ENCODE assay signal across 8 mouse cellular contexts in the genomic region with DNA sequence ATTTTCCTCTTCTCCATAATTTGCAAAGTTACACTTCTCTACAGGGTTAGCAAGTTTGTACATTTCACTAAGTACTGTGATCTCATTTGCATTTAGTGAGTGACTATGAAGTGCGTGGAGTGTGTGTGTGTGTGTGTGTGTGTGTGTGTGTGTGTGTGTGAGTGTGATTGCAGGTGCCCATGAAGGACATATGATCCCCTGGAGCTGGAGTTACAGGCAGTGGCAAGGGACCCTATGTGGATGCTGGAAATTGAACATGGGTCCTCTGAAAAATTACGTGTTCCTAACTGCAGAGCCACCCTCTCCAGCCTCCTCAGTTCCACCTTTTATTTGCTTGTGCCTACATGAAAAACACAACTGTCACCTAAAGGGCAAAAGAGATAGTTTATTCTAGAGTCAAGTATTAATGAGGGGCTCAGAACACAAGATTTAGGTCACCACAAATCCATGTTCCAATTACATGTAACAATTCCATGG. TPM values are rescaled to one million over a fixed set of nuclear protein-coding genes. Genes with fewer than 3 reads are reported as not detected.
DNase-seq lines count a peak whose midpoint lies in the region; ATAC-seq and TF ChIP-seq lines count a peak whose summit lies in the region.

No protein-coding gene starts in this region.

- intact Hi-C loops in gastrocnemius, adult 2 months (cut with DNase I), result no loop called here
- intact Hi-C loops in left cerebral cortex, postnatal 4 days (cut with DNase I), result no loop called here

- H3K4me3 ChIP-seq in gastrocnemius, adult 2 months, result peak overlapping the region; percentile 84
- peak overlapping the region; percentile 38; the same call in 1 of the 2 replicates for H3K4me3 ChIP-seq in testis, adult 2 months (ENCODE audit: control insufficient read depth, low read depth, low read length)
- peak overlapping the region; percentile 91 for H3K4me3 ChIP-seq in limb, embryonic 15.5 days
- peak overlapping the region; percentile 68 for H3K4me3 ChIP-seq in stomach, embryonic 16.5 days (replicated peaks; ENCODE audit: low read length)

- H3K4me1 ChIP-seq in testis, adult 2 months (ENCODE audit: control insufficient read depth, insufficient read depth, low read length), result peaks cover 4% of the 10 kb centered on the region
- H3K4me1 ChIP-seq in limb, embryonic 15.5 days, result peaks cover 11% of the 10 kb centered on the region
- peaks cover 7% of the 10 kb centered on the region; the same call in 1 of the 2 replicates for H3K4me1 ChIP-seq in stomach, embryonic 16.5 days (ENCODE audit: control insufficient read depth, insufficient read depth, low read length)

- H3K27ac ChIP-seq in gastrocnemius, adult 2 months, result no peak overlapping the region
- no peak overlapping the region for H3K27ac ChIP-seq in testis, adult 2 months (ENCODE audit: control insufficient read depth, insufficient read depth, low read depth, low read length)
- H3K27ac ChIP-seq in limb, embryonic 15.5 days, result no peak overlapping the region
- H3K27ac ChIP-seq in stomach, embryonic 16.5 days (ENCODE audit: low read length), result no peak overlapping the region

- H3K9ac ChIP-seq in limb, embryonic 15.5 days, result no peak overlapping the region
- H3K9ac ChIP-seq in stomach, embryonic 16.5 days (ENCODE audit: low read length), result no peak overlapping the region

- H3K36me3 ChIP-seq in testis, adult 2 months (ENCODE audit: control insufficient read depth, insufficient read depth, low read length), result peaks cover 2% of the 10 kb centered on the region; the same call in 1 of the 2 replicates
- peaks cover 26% of the 10 kb centered on the region for H3K36me3 ChIP-seq in limb, embryonic 15.5 days
- H3K36me3 ChIP-seq in stomach, embryonic 16.5 days (ENCODE audit: control insufficient read depth, insufficient read depth, low read length), result peaks cover 14% of the 10 kb centered on the region; the same call in 1 of the 2 replicates

- no peak for ATAC-seq in limb, embryonic 15.5 days (ENCODE audit: insufficient number of reproducible peaks, low FRiP score, low TSS enrichment, low read depth)
- ATAC-seq in stomach, embryonic 16.5 days (ENCODE audit: insufficient read depth, low FRiP score), result peak; percentile 44; the same call in 1 of the 2 replicates

- DNase-seq in gastrocnemius, adult 2 months, result no peak
- no peak for DNase-seq in gastrocnemius, adult 18-20 months (ENCODE audit: low spot score)
- DNase-seq in testis, postnatal 14 days (ENCODE audit: low spot score), result no peak
- DNase-seq in left cerebral cortex, postnatal 4 days, result no peak
- DNase-seq in embryo, embryonic 10.5 days (ENCODE audit: low spot score), result no peak

- TF ChIP-seq CTCF in gastrocnemius, adult 2 months (IDR thresholded peaks at IDR 0.05), result no peak
- TF ChIP-seq CTCF in testis, adult 2 months (IDR thresholded peaks at IDR 0.05; ENCODE audit: control insufficient read depth, insufficient read depth, insufficient replicate concordance, low read depth, low read length), result no peak

- 35% methylated on average over 2 of the region's 2 CpGs for WGBS in limb, embryonic 15.5 days
- 45% methylated on average over 2 of the region's 2 CpGs for WGBS in stomach, embryonic 16.5 days

- no peaks in the 10 kb centered on the region for H3K27me3 ChIP-seq in testis, adult 2 months (ENCODE audit: control insufficient read depth, insufficient read depth, low read length)
- no peaks in the 10 kb centered on the region for H3K27me3 ChIP-seq in limb, embryonic 15.5 days
- H3K27me3 ChIP-seq in stomach, embryonic 16.5 days (ENCODE audit: control insufficient read depth, insufficient read depth, low read length), result no peaks in the 10 kb centered on the region

- peak overlapping the region; percentile 56 for H3K4me2 ChIP-seq in limb, embryonic 15.5 days
- peak overlapping the region; percentile 47 for H3K4me2 ChIP-seq in stomach, embryonic 16.5 days (ENCODE audit: low read depth, low read length)

- TF ChIP-seq POLR2A in testis, adult 2 months (IDR thresholded peaks at IDR 0.05; ENCODE audit: control insufficient read depth, low read depth, low read length), result no peak

- H3K9me3 ChIP-seq in limb, embryonic 15.5 days, result no peaks in the 10 kb centered on the region
- H3K9me3 ChIP-seq in stomach, embryonic 16.5 days (replicated peaks; ENCODE audit: control insufficient read depth, low read length), result no peaks in the 10 kb centered on the region

RNA-seq across cellular contexts. Expression of a gene that starts 0.3 kb away (rescaled TPM):
- 10 to 100 TPM; 16.2 to 25.5 TPM for total RNA-seq in gastrocnemius, adult 2 months (2021)
- 10 to 100 TPM; 18.1 to 18.5 TPM for total RNA-seq in gastrocnemius, adult 18-20 months (2021)
- polyA plus RNA-seq in testis, adult 2 months (2012; rRNA removed), result 1.2 and 2.1 TPM in 2 replicates
- 42.6 and 45.1 TPM in 2 replicates for polyA plus RNA-seq in limb, embryonic 15.5 days (2015; fragmentation: Nextera tagmentation; extraction: Ambion mirVana)
- polyA plus RNA-seq in stomach, embryonic 16.5 days (2015; fragmentation: Nextera tagmentation; extraction: Ambion mirVana), result 49.9 and 50.9 TPM in 2 replicates
- total RNA-seq in left cerebral cortex, postnatal 4 days (2021), result 10 to 100 TPM; 38.0 to 38.6 TPM

RNA-seq across cellular contexts. Expression of a gene that starts 42.6 kb away (rescaled TPM):
- total RNA-seq in gastrocnemius, adult 2 months (2021), result 1 to 10 TPM; 3.0 to 3.6 TPM
- total RNA-seq in gastrocnemius, adult 18-20 months (2021), result 1 to 10 TPM; 1.3 to 2.1 TPM
- 3.6 and 4.3 TPM in 2 replicates for polyA plus RNA-seq in testis, adult 2 months (2012; rRNA removed)
- 7.5 and 8.8 TPM in 2 replicates for polyA plus RNA-seq in limb, embryonic 15.5 days (2015; fragmentation: Nextera tagmentation; extraction: Ambion mirVana)
- polyA plus RNA-seq in stomach, embryonic 16.5 days (2015; fragmentation: Nextera tagmentation; extraction: Ambion mirVana), result 6.0 and 8.4 TPM in 2 replicates
- 10 to 100 TPM; 17.4 to 19.4 TPM for total RNA-seq in left cerebral cortex, postnatal 4 days (2021)

Comparison
In these comparisons a context has a peak if more than half of its experiments do, and no peak if none do; other contexts are left out.
1. H3K4me3 ChIP-seq: peak in every context shown above with its lines; median percentile 91 in limb, embryonic 15.5 days; 84 in gastrocnemius, adult 2 months; 68 in stomach, embryonic 16.5 days; 38 in testis, adult 2 months.
2. RNA of a gene that starts 42.6 kb away (total RNA-seq): 17.4 to 19.4 TPM in left cerebral cortex, postnatal 4 days; 3.0 to 3.6 TPM in gastrocnemius, adult 2 months and 1.3 to 2.1 TPM in gastrocnemius, adult 18-20 months; every median in the first group is over 4 times any median in the second.